Mouse (Mus musculus) hindbrain, embryonic 12.5 days (tissue): ENCODE measurements around the gene Shd. TPM values are rescaled to one million over a fixed set of nuclear protein-coding genes. Genes with fewer than 3 reads are reported as not detected.
A peak's percentile ranks its signal among the peaks of the same experiment; 100 is the strongest.

Experiments
- ATAC-seq: fragments of 200-750 bp; cut with Nextera tagmentation; 2 replicates; pipeline ENCODE4 v1.8.0; 2017; ENCODE audit warnings: moderate TSS enrichment; ENCODE audit not compliant: low FRiP score
- H3K27ac ChIP-seq: fragments of 300-500 bp; sonication (generic); 2 replicates; pipeline ENCODE4 v1.5.1; 2016; ENCODE audit warnings: mild to moderate bottlenecking
- H3K27me3 ChIP-seq: fragments of 300-500 bp; sonication (generic); 2 replicates; pipeline ENCODE4 v1.6.1; 2016; ENCODE audit warnings: mild to moderate bottlenecking
- H3K36me3 ChIP-seq: fragments of 300-500 bp; sonication (generic); 2 replicates; pipeline ENCODE4 v1.6.1; 2016; ENCODE audit warnings: mild to moderate bottlenecking
- H3K4me1 ChIP-seq: fragments of 300-500 bp; sonication (generic); 2 replicates; pipeline ENCODE4 v1.6.1; 2016
- H3K4me2 ChIP-seq: fragments of 300-500 bp; sonication (generic); replicated peaks from 2 replicates; pipeline ENCODE4 v1.6.1; 2016; ENCODE audit warnings: mild to moderate bottlenecking
- H3K4me3 ChIP-seq: fragments of 300-500 bp; sonication (generic); 2 replicates; pipeline ENCODE4 v1.5.1; 2016; ENCODE audit warnings: mild to moderate bottlenecking
- H3K9ac ChIP-seq: fragments of 300-500 bp; sonication (generic); 2 replicates; pipeline ENCODE4 v1.6.1; 2016; ENCODE audit warnings: mild to moderate bottlenecking, moderate library complexity
- H3K9me3 ChIP-seq: fragments of 300-500 bp; sonication (generic); replicated peaks from 2 replicates; pipeline ENCODE4 v1.6.1; 2016; ENCODE audit warnings: mild to moderate bottlenecking
- WGBS: fragments of 180-500 bp; shearing (Covaris S2); methylation state at CpG from one replicate; pipeline ENCODE4 v1.1.7; 2016; 5-methylcytosine and 5-hydroxymethylcytosine counted together
- polyA plus RNA-seq: library from polyadenylated mRNA; unstranded; fragments of >200 nt; fragmentation: Nextera tagmentation; extraction: Ambion mirVana; gene quantifications from 2 replicates; pipeline ENCODE4 v1.2.1, GENCODE M21; 2016

Gene Shd
- polyA plus RNA-seq, 1 experiment from 2014 or later = 135 TPM

GRCm38 (mm10) chr17:56010681-56011080, 40.4 kb downstream of the Shd start:
- H3K4me2 ChIP-seq = peak overlapping the region; percentile 84
- H3K4me1 ChIP-seq = peaks cover 25% of the 10 kb centered on the region
- no peaks in the 10 kb centered on the region for H3K9me3 ChIP-seq
- H3K27me3 ChIP-seq = no peaks in the 10 kb centered on the region
- H3K27ac ChIP-seq = no peak overlapping the region
- no peak for ATAC-seq
- peak overlapping the region; percentile 81 for H3K4me3 ChIP-seq
- peaks cover 45% of the 10 kb centered on the region for H3K36me3 ChIP-seq
- WGBS = 7% methylated on average over 9 of the region's 9 CpGs
- peak overlapping the region; percentile 95 for H3K9ac ChIP-seq

- Histone ChIP-seq H3K27ac (no peak overlapping the region), H3K27me3 (no peaks in the 10 kb centered on the region), H3K4me1 (peaks cover 25% of the 10 kb centered on the region), H3K9me3 (no peaks in the 10 kb centered on the region), H3K4me2 (peak overlapping the region; percentile 84; the same call in 1 of the 2 replicates), H3K4me3 (no peak overlapping the region), H3K9ac (0 out of 2 replicates have a peak overlapping the region, but pooled peaks have one; percentile 95), H3K36me3 (peaks cover 53% of the 10 kb centered on the region)
- no peak for ATAC-seq
- whole genome bisulfite sequencing = 85% methylated on average over 7 of the region's 7 CpGs
Measured at GRCm38 (mm10) chr17:56011441-56011840, 41.2 kb downstream of the Shd start.

- H3K36me3 ChIP-seq = peaks cover 83% of the 10 kb centered on the region
- no peak overlapping the region for H3K4me3 ChIP-seq
- no peaks in the 10 kb centered on the region for H3K9me3 ChIP-seq
- no peak overlapping the region for H3K4me2 ChIP-seq
- 94% methylated on average over 9 of the region's 9 CpGs for WGBS
- ATAC-seq = no peak
- no peak overlapping the region for H3K27ac ChIP-seq
- H3K27me3 ChIP-seq = no peaks in the 10 kb centered on the region
- peaks cover 14% of the 10 kb centered on the region for H3K4me1 ChIP-seq
- no peak overlapping the region for H3K9ac ChIP-seq
Measured at GRCm38 (mm10) chr17:56015293-56015692, 45.0 kb downstream of the Shd start.

GRCm38 (mm10) chr17:56016382-56016781, 46.1 kb downstream of the Shd start:
- no peak for ATAC-seq
- Histone ChIP-seq H3K27ac (no peak overlapping the region), H3K4me2 (no peak overlapping the region), H3K4me1 (peaks cover 3% of the 10 kb centered on the region), H3K9me3 (no peaks in the 10 kb centered on the region), H3K36me3 (peaks cover 77% of the 10 kb centered on the region), H3K27me3 (no peaks in the 10 kb centered on the region), H3K9ac (no peak overlapping the region), H3K4me3 (no peak overlapping the region)
- 92% methylated on average over 8 of the region's 8 CpGs for WGBS

- H3K4me1 ChIP-seq = no peaks in the 10 kb centered on the region
- peaks cover 70% of the 10 kb centered on the region for H3K36me3 ChIP-seq
- no peak overlapping the region for H3K4me2 ChIP-seq
- no peak for ATAC-seq
- H3K9me3 ChIP-seq = no peaks in the 10 kb centered on the region
- H3K4me3 ChIP-seq = no peak overlapping the region
- H3K27me3 ChIP-seq = no peaks in the 10 kb centered on the region
- 83% methylated on average over 15 of the region's 15 CpGs for WGBS
- no peak overlapping the region for H3K9ac ChIP-seq
- H3K27ac ChIP-seq = no peak overlapping the region
Measured at GRCm38 (mm10) chr17:56016793-56017785, 46.8 kb downstream of the Shd start.

GRCm38 (mm10) chr17:56017848-56018247, 47.6 kb downstream of the Shd start:
- no peaks in the 10 kb centered on the region for H3K9me3 ChIP-seq
- no peaks in the 10 kb centered on the region for H3K27me3 ChIP-seq

GRCm38 (mm10) chr17:56018347-56019131, 48.3 kb downstream of the Shd start:
- Histone ChIP-seq H3K27me3 (no peaks in the 10 kb centered on the region), H3K36me3 (peaks cover 58% of the 10 kb centered on the region), H3K4me2 (no peak overlapping the region), H3K4me3 (no peak overlapping the region), H3K27ac (0 out of 2 replicates have a peak overlapping the region, but pooled peaks have one; percentile 17), H3K9ac (no peak overlapping the region; the same call in 1 of the 2 replicates), H3K4me1 (peaks cover 13% of the 10 kb centered on the region), H3K9me3 (no peaks in the 10 kb centered on the region)
- 79% methylated on average over 20 of the region's 20 CpGs for WGBS
- peak; percentile 30; the same call in 1 of the 2 replicates for ATAC-seq

More at GRCm38 (mm10) chr17:56017848-56018247, 47.6 kb downstream of the Shd start:
- Histone ChIP-seq H3K36me3 (peaks cover 64% of the 10 kb centered on the region), H3K4me2 (no peak overlapping the region), H3K9ac (no peak overlapping the region), H3K4me3 (no peak overlapping the region), H3K4me1 (peaks cover 6% of the 10 kb centered on the region), H3K27ac (0 out of 2 replicates have a peak overlapping the region, but pooled peaks have one; percentile 17)
- WGBS = 84% methylated on average over 7 of the region's 7 CpGs
- no peak for ATAC-seq

GRCm38 (mm10) chr17:56020400-56021084, 50.3 kb downstream of the Shd start:
- Histone ChIP-seq H3K36me3 (peaks cover 46% of the 10 kb centered on the region), H3K27me3 (no peaks in the 10 kb centered on the region), H3K27ac (peak overlapping the region; percentile 56; the same call in 1 of the 2 replicates), H3K4me1 (peaks cover 14% of the 10 kb centered on the region), H3K4me2 (no peak overlapping the region), H3K9ac (no peak overlapping the region), H3K9me3 (no peaks in the 10 kb centered on the region), H3K4me3 (no peak overlapping the region)
- 97% methylated on average over 6 of the region's 6 CpGs for WGBS
- no peak for ATAC-seq

- no peak for ATAC-seq
- Histone ChIP-seq H3K36me3 (peaks cover 38% of the 10 kb centered on the region), H3K4me2 (no peak overlapping the region), H3K27me3 (no peaks in the 10 kb centered on the region), H3K4me1 (peaks cover 14% of the 10 kb centered on the region), H3K9ac (no peak overlapping the region), H3K9me3 (no peaks in the 10 kb centered on the region), H3K27ac (peak overlapping the region; percentile 31; the same call in 1 of the 2 replicates), H3K4me3 (no peak overlapping the region)
- WGBS = 87% methylated on average over 4 of the region's 4 CpGs
Measured at GRCm38 (mm10) chr17:56021161-56021910, 51.1 kb downstream of the Shd start.

GRCm38 (mm10) chr17:56022131-56022988, 52.1 kb downstream of the Shd start:
- Histone ChIP-seq H3K27me3 (no peaks in the 10 kb centered on the region), H3K4me1 (peaks cover 14% of the 10 kb centered on the region), H3K9ac (no peak overlapping the region), H3K4me3 (no peak overlapping the region), H3K36me3 (peaks cover 30% of the 10 kb centered on the region), H3K9me3 (no peaks in the 10 kb centered on the region), H3K27ac (peak overlapping the region; percentile 24; the same call in 1 of the 2 replicates), H3K4me2 (no peak overlapping the region)
- no peak for ATAC-seq
- 61% methylated on average over 2 of the region's 2 CpGs for WGBS
